Mouse (Mus musculus): ENCODE measurements around the gene Slc41a2. TPM values are rescaled to one million over a fixed set of nuclear protein-coding genes. Genes with fewer than 3 reads are reported as not detected.
A peak's percentile ranks its signal among the peaks of the same experiment; 100 is the strongest.

Gene Slc41a2
- polyA plus RNA-seq, 2 experiments, result 1.7 to 2.3 TPM

- Histone ChIP-seq H3K27ac (replicated peaks; ENCODE audit: low read depth, low read length) (no peak overlapping the region), H3K4me3 (replicated peaks; ENCODE audit: low read length) (no peak overlapping the region), H3K36me3 (ENCODE audit: control insufficient read depth, insufficient read depth, low read length) (no peaks in the 10 kb centered on the region), H3K4me2 (replicated peaks; ENCODE audit: low read depth, low read length, severe bottlenecking) (no peak overlapping the region), H3K27me3 (ENCODE audit: control insufficient read depth, insufficient read depth, low read length) (no peaks in the 10 kb centered on the region), H3K9ac (ENCODE audit: low read depth, low read length, severe bottlenecking) (no peak overlapping the region), H3K9me3 (ENCODE audit: control insufficient read depth, low read length) (no peaks in the 10 kb centered on the region), H3K4me1 (ENCODE audit: control insufficient read depth, insufficient read depth, low read length) (no peaks in the 10 kb centered on the region)
- DNase-seq (ENCODE audit: low spot score), result no peak
- 67% methylated on average over 7 of the region's 7 CpGs for WGBS
- no peak for TF ChIP-seq POLR2A (IDR thresholded peaks at IDR 0.05; ENCODE audit: borderline replicate concordance, extremely low read depth, insufficient read depth, insufficient read length)
- ATAC-seq (ENCODE audit: low FRiP score, low read depth), result no peak
These were observed 89.6 kb downstream of the Slc41a2 start for GRCm38 (mm10) chr10:83248036-83248435.

- no peak for TF ChIP-seq POLR2A (IDR thresholded peaks at IDR 0.05; ENCODE audit: borderline replicate concordance, extremely low read depth, insufficient read depth, insufficient read length)
- no peak overlapping the region for H3K9ac ChIP-seq (ENCODE audit: low read depth, low read length, severe bottlenecking)
- H3K4me3 ChIP-seq (replicated peaks; ENCODE audit: low read length), result no peak overlapping the region
- WGBS, result 74% methylated on average over 7 of the region's 7 CpGs
- ATAC-seq (ENCODE audit: low FRiP score, low read depth), result no peak
- H3K27me3 ChIP-seq (ENCODE audit: control insufficient read depth, insufficient read depth, low read length), result no peaks in the 10 kb centered on the region
- DNase-seq (ENCODE audit: low spot score), result no peak
- H3K4me1 ChIP-seq (ENCODE audit: control insufficient read depth, insufficient read depth, low read length), result no peaks in the 10 kb centered on the region
- H3K9me3 ChIP-seq (ENCODE audit: control insufficient read depth, low read length), result no peaks in the 10 kb centered on the region
- no peak overlapping the region for H3K4me2 ChIP-seq (replicated peaks; ENCODE audit: low read depth, low read length, severe bottlenecking)
- no peak overlapping the region for H3K27ac ChIP-seq (replicated peaks; ENCODE audit: low read depth, low read length)
- H3K36me3 ChIP-seq (ENCODE audit: control insufficient read depth, insufficient read depth, low read length), result no peaks in the 10 kb centered on the region
These were observed 92.0 kb downstream of the Slc41a2 start for GRCm38 (mm10) chr10:83245720-83246119.

DNA sequence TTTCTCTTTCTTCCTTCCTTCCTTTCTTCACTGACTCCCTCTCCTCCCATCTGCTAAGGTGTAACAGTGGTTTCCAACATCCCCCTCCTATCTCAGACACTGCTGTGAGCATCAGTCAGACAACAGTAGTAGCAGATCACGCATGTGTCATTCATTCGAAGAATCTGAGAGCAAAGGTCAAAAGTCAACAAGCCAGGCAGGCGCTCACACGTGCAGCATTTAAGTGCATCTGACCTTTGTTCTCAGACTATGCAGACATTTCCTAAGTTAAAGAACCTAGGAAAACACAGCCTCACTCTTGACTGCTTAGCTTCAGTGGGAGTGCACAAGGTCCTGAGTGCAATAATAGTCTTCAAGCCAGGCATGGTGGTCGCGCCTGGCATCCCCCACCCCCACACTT, 93.6 kb downstream of the Slc41a2 start:
- no peak for ATAC-seq (ENCODE audit: low FRiP score, low read depth)
- Histone ChIP-seq H3K27me3 (ENCODE audit: control insufficient read depth, insufficient read depth, low read length) (no peaks in the 10 kb centered on the region), H3K4me3 (replicated peaks; ENCODE audit: low read length) (no peak overlapping the region), H3K9ac (ENCODE audit: low read depth, low read length, severe bottlenecking) (no peak overlapping the region), H3K4me2 (replicated peaks; ENCODE audit: low read depth, low read length, severe bottlenecking) (no peak overlapping the region), H3K9me3 (ENCODE audit: control insufficient read depth, low read length) (no peaks in the 10 kb centered on the region), H3K27ac (replicated peaks; ENCODE audit: low read depth, low read length) (no peak overlapping the region), H3K36me3 (ENCODE audit: control insufficient read depth, insufficient read depth, low read length) (no peaks in the 10 kb centered on the region), H3K4me1 (ENCODE audit: control insufficient read depth, insufficient read depth, low read length) (no peaks in the 10 kb centered on the region)
- no peak for TF ChIP-seq POLR2A (IDR thresholded peaks at IDR 0.05; ENCODE audit: borderline replicate concordance, extremely low read depth, insufficient read depth, insufficient read length)
- WGBS, result 57% methylated on average over 6 of the region's 6 CpGs
- DNase-seq (ENCODE audit: low spot score), result no peak

DNA sequence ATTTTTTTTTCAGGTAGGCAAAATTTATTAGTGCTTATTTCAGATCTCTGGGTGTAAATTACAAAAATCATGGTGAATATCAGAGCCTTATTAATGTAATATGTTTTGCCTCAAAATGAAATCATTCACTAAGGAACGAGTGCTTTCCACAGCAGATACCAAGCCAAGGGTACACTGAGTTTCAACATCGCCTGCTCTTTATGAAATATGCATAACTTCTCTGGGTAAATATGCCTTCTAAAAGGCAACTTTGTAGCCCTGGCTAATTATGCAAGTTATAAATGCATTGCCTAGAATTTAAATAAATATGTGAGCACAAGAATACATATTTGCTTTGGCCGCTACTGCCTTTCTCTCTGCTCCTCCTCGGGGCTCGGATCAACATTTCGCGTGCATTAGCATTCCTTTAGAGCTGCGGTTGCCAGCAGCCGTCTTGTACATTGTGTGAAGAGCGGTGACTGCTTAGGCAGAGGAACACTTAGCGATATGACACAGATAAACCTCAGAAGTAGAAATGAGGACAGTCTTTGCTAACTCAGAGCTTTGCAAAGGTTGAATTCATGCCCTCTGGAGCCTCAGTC, 95.5 kb downstream of the Slc41a2 start:
- TF ChIP-seq POLR2A (IDR thresholded peaks at IDR 0.05; ENCODE audit: borderline replicate concordance, extremely low read depth, insufficient read depth, insufficient read length), result no peak
- H3K27me3 ChIP-seq (ENCODE audit: control insufficient read depth, insufficient read depth, low read length), result no peaks in the 10 kb centered on the region
- H3K27ac ChIP-seq (replicated peaks; ENCODE audit: low read depth, low read length), result no peak overlapping the region
- H3K9ac ChIP-seq (ENCODE audit: low read depth, low read length, severe bottlenecking), result no peak overlapping the region
- DNase-seq (ENCODE audit: low spot score), result peak; percentile 22
- H3K9me3 ChIP-seq (ENCODE audit: control insufficient read depth, low read length), result no peaks in the 10 kb centered on the region
- no peak overlapping the region for H3K4me3 ChIP-seq (replicated peaks; ENCODE audit: low read length)
- H3K4me2 ChIP-seq (replicated peaks; ENCODE audit: low read depth, low read length, severe bottlenecking), result no peak overlapping the region
- H3K4me1 ChIP-seq (ENCODE audit: control insufficient read depth, insufficient read depth, low read length), result no peaks in the 10 kb centered on the region
- ATAC-seq (ENCODE audit: low FRiP score, low read depth), result no peak
- 70% methylated on average over 11 of the region's 11 CpGs for WGBS
- no peaks in the 10 kb centered on the region for H3K36me3 ChIP-seq (ENCODE audit: control insufficient read depth, insufficient read depth, low read length)

GRCm38 (mm10) chr10:83234391-83234790, 103.3 kb downstream of the Slc41a2 start:
- ATAC-seq (ENCODE audit: low FRiP score, low read depth) (no peak), DNase-seq (ENCODE audit: low spot score) (no peak)
- Histone ChIP-seq H3K4me3 (replicated peaks; ENCODE audit: low read length) (no peak overlapping the region), H3K4me1 (ENCODE audit: control insufficient read depth, insufficient read depth, low read length) (no peaks in the 10 kb centered on the region), H3K9me3 (ENCODE audit: control insufficient read depth, low read length) (no peaks in the 10 kb centered on the region), H3K9ac (ENCODE audit: low read depth, low read length, severe bottlenecking) (no peak overlapping the region), H3K27ac (replicated peaks; ENCODE audit: low read depth, low read length) (no peak overlapping the region), H3K36me3 (ENCODE audit: control insufficient read depth, insufficient read depth, low read length) (no peaks in the 10 kb centered on the region), H3K4me2 (replicated peaks; ENCODE audit: low read depth, low read length, severe bottlenecking) (no peak overlapping the region), H3K27me3 (ENCODE audit: control insufficient read depth, insufficient read depth, low read length) (no peaks in the 10 kb centered on the region)
- 67% methylated on average over 4 of the region's 4 CpGs for WGBS
- TF ChIP-seq POLR2A (IDR thresholded peaks at IDR 0.05; ENCODE audit: borderline replicate concordance, extremely low read depth, insufficient read depth, insufficient read length), result no peak

GRCm38 (mm10) chr10:83233967-83234366, 103.7 kb downstream of the Slc41a2 start:
- ATAC-seq (ENCODE audit: low FRiP score, low read depth) (no peak), DNase-seq (ENCODE audit: low spot score) (no peak)
- 82% methylated on average over 3 of the region's 3 CpGs for whole genome bisulfite sequencing
- H3K27me3 ChIP-seq (ENCODE audit: control insufficient read depth, insufficient read depth, low read length), result no peaks in the 10 kb centered on the region
- H3K4me3 ChIP-seq (replicated peaks; ENCODE audit: low read length), result no peak overlapping the region
- no peaks in the 10 kb centered on the region for H3K9me3 ChIP-seq (ENCODE audit: control insufficient read depth, low read length)
- H3K36me3 ChIP-seq (ENCODE audit: control insufficient read depth, insufficient read depth, low read length), result no peaks in the 10 kb centered on the region
- no peaks in the 10 kb centered on the region for H3K4me1 ChIP-seq (ENCODE audit: control insufficient read depth, insufficient read depth, low read length)
- H3K9ac ChIP-seq (ENCODE audit: low read depth, low read length, severe bottlenecking), result no peak overlapping the region
- H3K27ac ChIP-seq (replicated peaks; ENCODE audit: low read depth, low read length), result no peak overlapping the region
- TF ChIP-seq POLR2A (IDR thresholded peaks at IDR 0.05; ENCODE audit: borderline replicate concordance, extremely low read depth, insufficient read depth, insufficient read length), result no peak
- no peak overlapping the region for H3K4me2 ChIP-seq (replicated peaks; ENCODE audit: low read depth, low read length, severe bottlenecking)
